Mouse (Mus musculus) hindbrain, embryonic 15.5 days (tissue): ENCODE results near the gene Trmt1l. TPM values are rescaled to one million over a fixed set of nuclear protein-coding genes. Genes with fewer than 3 reads are reported as not detected.
"Not testable (repeated sequence)": the region's sequence is repeated elsewhere in the genome, so short reads cannot be mapped to it uniquely, and the experiment has no call there.

Experiments
- ATAC-seq: fragments of 200-750 bp; cut with Nextera tagmentation; 2 replicates; pipeline ENCODE4 v1.8.0; 2017; ENCODE audit warnings: low read depth, moderate number of reproducible peaks, moderate TSS enrichment; ENCODE audit not compliant: low FRiP score
- H3K27ac ChIP-seq: fragments of 300-500 bp; sonication (generic); replicated peaks from 2 replicates; pipeline ENCODE4 v1.5.1; 2015; ENCODE audit warnings: mild to moderate bottlenecking, inconsistent platforms
- H3K27me3 ChIP-seq: fragments of 300-500 bp; sonication (generic); 2 replicates; pipeline ENCODE4 v1.6.1; 2015; ENCODE audit warnings: control low read depth, inconsistent platforms
- H3K36me3 ChIP-seq: fragments of 300-500 bp; sonication (generic); 2 replicates; pipeline ENCODE4 v1.6.1; 2015; ENCODE audit warnings: control low read depth, inconsistent platforms
- H3K4me1 ChIP-seq: fragments of 300-500 bp; sonication (generic); replicated peaks from 2 replicates; pipeline ENCODE4 v1.6.1; 2015; ENCODE audit warnings: control low read depth, inconsistent platforms
- H3K4me2 ChIP-seq: fragments of 300-500 bp; sonication (generic); 2 replicates; pipeline ENCODE4 v1.6.1; 2015; ENCODE audit warnings: moderate library complexity, mild to moderate bottlenecking, inconsistent platforms
- H3K4me3 ChIP-seq: fragments of 300-500 bp; sonication (generic); 2 replicates; pipeline ENCODE4 v1.5.1; 2015; ENCODE audit warnings: mild to moderate bottlenecking, inconsistent platforms
- H3K9ac ChIP-seq: fragments of 300-500 bp; sonication (generic); 2 replicates; pipeline ENCODE4 v1.6.1; 2015; ENCODE audit warnings: inconsistent platforms
- H3K9me3 ChIP-seq: fragments of 300-500 bp; sonication (generic); 2 replicates; pipeline ENCODE4 v1.6.1; 2016; ENCODE audit warnings: control low read depth, inconsistent platforms
- WGBS: fragments of 180-500 bp; shearing (Covaris S2); methylation state at CpG from one replicate; pipeline ENCODE4 v1.1.7; 2015; 5-methylcytosine and 5-hydroxymethylcytosine counted together
- polyA plus RNA-seq: library from polyadenylated mRNA; unstranded; fragments of >200 nt; fragmentation: Nextera tagmentation; extraction: Ambion mirVana; gene quantifications from 2 replicates; pipeline ENCODE4 v1.2.1, GENCODE M21; 2015

Trmt1l gene
- polyA plus RNA-seq, 1 experiment from 2014 or later, result 45.1 TPM

- H3K9me3 ChIP-seq, result no peaks in the 10 kb centered on the region
- WGBS, result 78% methylated on average over 9 of the region's 9 CpGs
- H3K27me3 ChIP-seq, result no peaks in the 10 kb centered on the region
- no peak overlapping the region for H3K4me2 ChIP-seq
- H3K4me3 ChIP-seq, result no peak overlapping the region
- peaks cover 26% of the 10 kb centered on the region for H3K36me3 ChIP-seq
- no peaks in the 10 kb centered on the region for H3K4me1 ChIP-seq
- H3K27ac ChIP-seq, result no peak overlapping the region
- H3K9ac ChIP-seq, result no peak overlapping the region
- no peak for ATAC-seq
Measured at GRCm38 (mm10) chr1:151461265-151461664, 32.9 kb downstream of the Trmt1l start.

GRCm38 (mm10) chr1:151464914-151465313 is 36.6 kb downstream of the Trmt1l start:
- no peak for ATAC-seq

GRCm38 (mm10) chr1:151466571-151466970 is 38.2 kb downstream of the Trmt1l start:
- H3K4me3 ChIP-seq, result no peak overlapping the region
- H3K9ac ChIP-seq, result no peak overlapping the region
- H3K9me3 ChIP-seq, result no peaks in the 10 kb centered on the region
- no peaks in the 10 kb centered on the region for H3K27me3 ChIP-seq
- WGBS, result 90% methylated on average over 4 of the region's 4 CpGs
- no peak for ATAC-seq
- H3K4me1 ChIP-seq, result no peaks in the 10 kb centered on the region
- H3K27ac ChIP-seq, result no peak overlapping the region
- peaks cover 24% of the 10 kb centered on the region for H3K36me3 ChIP-seq
- H3K4me2 ChIP-seq, result no peak overlapping the region

More at GRCm38 (mm10) chr1:151464914-151465313, 36.6 kb downstream of the Trmt1l start:
- Histone ChIP-seq H3K27ac (no peak overlapping the region), H3K9ac (no peak overlapping the region), H3K4me2 (no peak overlapping the region), H3K4me1 (no peaks in the 10 kb centered on the region), H3K9me3 (no peaks in the 10 kb centered on the region), H3K36me3 (peaks cover 13% of the 10 kb centered on the region), H3K4me3 (no peak overlapping the region), H3K27me3 (no peaks in the 10 kb centered on the region)
- 63% methylated on average over 4 of the region's 4 CpGs for WGBS

- H3K36me3 ChIP-seq, result peaks cover 59% of the 10 kb centered on the region
- no peaks in the 10 kb centered on the region for H3K9me3 ChIP-seq
- H3K4me1 ChIP-seq, result no peaks in the 10 kb centered on the region
- no peak overlapping the region for H3K9ac ChIP-seq
- no peaks in the 10 kb centered on the region for H3K27me3 ChIP-seq
- no peak overlapping the region for H3K4me2 ChIP-seq
- 42% methylated on average over 7 of the region's 7 CpGs for WGBS
- no peak overlapping the region for H3K4me3 ChIP-seq
- no peak overlapping the region for H3K27ac ChIP-seq
- no peak for ATAC-seq
Measured at GRCm38 (mm10) chr1:151471429-151471828, 43.1 kb downstream of the Trmt1l start.

- H3K36me3 ChIP-seq, result peaks cover 66% of the 10 kb centered on the region
- not testable (repeated sequence) for H3K27ac ChIP-seq, H3K27me3 ChIP-seq, H3K4me2 ChIP-seq, H3K9ac ChIP-seq, H3K4me1 ChIP-seq, ATAC-seq, H3K9me3 ChIP-seq, H3K4me3 ChIP-seq
- 92% methylated on average over 8 of the region's 8 CpGs for WGBS
Measured at GRCm38 (mm10) chr1:151472386-151472785, 44.0 kb downstream of the Trmt1l start.

- H3K9ac ChIP-seq, result no peak overlapping the region
- no peak overlapping the region for H3K27ac ChIP-seq
- no peak overlapping the region for H3K4me3 ChIP-seq
- H3K4me1 ChIP-seq, result 0 out of 2 replicates have a peak, but pooled peaks cover 6% of the 10 kb centered on the region
- no peak overlapping the region for H3K4me2 ChIP-seq
- 0 out of 2 replicates have a peak, but pooled peaks cover 4% of the 10 kb centered on the region for H3K36me3 ChIP-seq
- no peaks in the 10 kb centered on the region for H3K9me3 ChIP-seq
- no peak for ATAC-seq
- no peaks in the 10 kb centered on the region for H3K27me3 ChIP-seq
- 90% methylated on average over 1 of the region's 1 CpGs for WGBS
Measured at GRCm38 (mm10) chr1:151482497-151482896, 54.2 kb downstream of the Trmt1l start.

- no peak overlapping the region for H3K27ac ChIP-seq
- H3K9ac ChIP-seq, result no peak overlapping the region
- no peaks in the 10 kb centered on the region for H3K27me3 ChIP-seq
- 0 out of 2 replicates have a peak, but pooled peaks cover 4% of the 10 kb centered on the region for H3K36me3 ChIP-seq
- whole genome bisulfite sequencing, result 76% methylated on average over 1 of the region's 1 CpGs
- no peak for ATAC-seq
- H3K4me3 ChIP-seq, result no peak overlapping the region
- H3K9me3 ChIP-seq, result no peaks in the 10 kb centered on the region
- 0 out of 2 replicates have a peak, but pooled peaks cover 6% of the 10 kb centered on the region for H3K4me1 ChIP-seq
- H3K4me2 ChIP-seq, result no peak overlapping the region
Measured at GRCm38 (mm10) chr1:151483568-151483967, 55.2 kb downstream of the Trmt1l start.

GRCm38 (mm10) chr1:151484754-151485153 is 56.4 kb downstream of the Trmt1l start:
- 0 out of 2 replicates have a peak, but pooled peaks cover 4% of the 10 kb centered on the region for H3K36me3 ChIP-seq
- no peaks in the 10 kb centered on the region for H3K9me3 ChIP-seq
- no peak overlapping the region for H3K4me3 ChIP-seq
- no peak for ATAC-seq
- WGBS, result 58% methylated on average over 5 of the region's 5 CpGs
- no peak overlapping the region for H3K4me2 ChIP-seq
- H3K27ac ChIP-seq, result no peak overlapping the region
- H3K27me3 ChIP-seq, result no peaks in the 10 kb centered on the region
- peaks cover 6% of the 10 kb centered on the region; the same call in 1 of the 2 replicates for H3K4me1 ChIP-seq
- H3K9ac ChIP-seq, result no peak overlapping the region

GRCm38 (mm10) chr1:151489806-151490205 is 61.5 kb downstream of the Trmt1l start:
- Histone ChIP-seq H3K36me3 (no peaks in the 10 kb centered on the region), H3K27me3 (no peaks in the 10 kb centered on the region), H3K9ac (no peak overlapping the region), H3K9me3 (no peaks in the 10 kb centered on the region), H3K4me3 (no peak overlapping the region), H3K27ac (no peak overlapping the region), H3K4me2 (no peak overlapping the region), H3K4me1 (peaks cover 9% of the 10 kb centered on the region)
- WGBS, result 81% methylated on average over 6 of the region's 6 CpGs
- ATAC-seq, result no peak

- H3K4me3 ChIP-seq, result no peak overlapping the region
- no peak overlapping the region for H3K27ac ChIP-seq
- no peak for ATAC-seq
- no peaks in the 10 kb centered on the region for H3K27me3 ChIP-seq
- H3K9ac ChIP-seq, result no peak overlapping the region
- H3K9me3 ChIP-seq, result no peaks in the 10 kb centered on the region
- peaks cover 22% of the 10 kb centered on the region for H3K4me1 ChIP-seq
- H3K36me3 ChIP-seq, result no peaks in the 10 kb centered on the region
- WGBS, result 34% methylated on average over 1 of the region's 1 CpGs
- H3K4me2 ChIP-seq, result no peak overlapping the region
Measured at GRCm38 (mm10) chr1:151492419-151492818, 64.1 kb downstream of the Trmt1l start.

GRCm38 (mm10) chr1:151493826-151494225 is 65.5 kb downstream of the Trmt1l start:
- H3K27ac ChIP-seq, result no peak overlapping the region
- H3K9ac ChIP-seq, result no peak overlapping the region
- no peak for ATAC-seq
- no peaks in the 10 kb centered on the region for H3K27me3 ChIP-seq
- no peaks in the 10 kb centered on the region for H3K36me3 ChIP-seq
- no peak overlapping the region for H3K4me2 ChIP-seq
- H3K4me1 ChIP-seq, result peaks cover 30% of the 10 kb centered on the region
- H3K4me3 ChIP-seq, result no peak overlapping the region
- no peaks in the 10 kb centered on the region for H3K9me3 ChIP-seq

GRCm38 (mm10) chr1:151494711-151495110 is 66.4 kb downstream of the Trmt1l start:
- Histone ChIP-seq H3K27ac (no peak overlapping the region), H3K4me1 (peaks cover 33% of the 10 kb centered on the region), H3K4me2 (no peak overlapping the region), H3K9ac (no peak overlapping the region), H3K4me3 (no peak overlapping the region), H3K36me3 (no peaks in the 10 kb centered on the region), H3K9me3 (no peaks in the 10 kb centered on the region), H3K27me3 (no peaks in the 10 kb centered on the region)
- ATAC-seq, result no peak
- 58% methylated on average over 6 of the region's 6 CpGs for whole genome bisulfite sequencing

- Histone ChIP-seq H3K4me3 (no peak overlapping the region), H3K27me3 (no peaks in the 10 kb centered on the region)
- ATAC-seq, result no peak
Measured at GRCm38 (mm10) chr1:151495635-151496285, 67.4 kb downstream of the Trmt1l start.

More at GRCm38 (mm10) chr1:151495635-151496285, 67.4 kb downstream of the Trmt1l start:
- Histone ChIP-seq H3K9me3 (no peaks in the 10 kb centered on the region), H3K36me3 (no peaks in the 10 kb centered on the region), H3K27ac (no peak overlapping the region), H3K9ac (no peak overlapping the region), H3K4me1 (peaks cover 31% of the 10 kb centered on the region), H3K4me2 (no peak overlapping the region)
- WGBS, result 96% methylated on average over 2 of the region's 2 CpGs
